Mouse (Mus musculus): ENCODE results near the gene Aaed1.

GRCm38 (mm10) chr13:64344082-64344501 lies 31.6 kb upstream of the Aaed1 start:
- no peak for TF ChIP-seq CTCF (IDR thresholded peaks at IDR 0.05; ENCODE audit: low read depth)
- TF ChIP-seq EP300 (optimal IDR thresholded peaks at IDR 0.05) = no peak
